Mouse (Mus musculus): ENCODE data around the gene Wwp2.
A peak's percentile ranks its signal among the peaks of the same experiment; 100 is the strongest.

GRCm38 (mm10) chr8:107411391-107411790 is 24.8 kb upstream of the Wwp2 start:
- TF ChIP-seq CTCF (IDR thresholded peaks at IDR 0.05; ENCODE audit: insufficient read depth, low read length) (peak; percentile 25; the same call in 1 of the 2 replicates), POLR2A (IDR thresholded peaks at IDR 0.05; ENCODE audit: borderline replicate concordance, extremely low read depth, low read depth, low read length) (no peak)

Data from lung, adult 2 months (tissue).